Mouse (Mus musculus): ENCODE results near the gene 1700025G04Rik.

DNA sequence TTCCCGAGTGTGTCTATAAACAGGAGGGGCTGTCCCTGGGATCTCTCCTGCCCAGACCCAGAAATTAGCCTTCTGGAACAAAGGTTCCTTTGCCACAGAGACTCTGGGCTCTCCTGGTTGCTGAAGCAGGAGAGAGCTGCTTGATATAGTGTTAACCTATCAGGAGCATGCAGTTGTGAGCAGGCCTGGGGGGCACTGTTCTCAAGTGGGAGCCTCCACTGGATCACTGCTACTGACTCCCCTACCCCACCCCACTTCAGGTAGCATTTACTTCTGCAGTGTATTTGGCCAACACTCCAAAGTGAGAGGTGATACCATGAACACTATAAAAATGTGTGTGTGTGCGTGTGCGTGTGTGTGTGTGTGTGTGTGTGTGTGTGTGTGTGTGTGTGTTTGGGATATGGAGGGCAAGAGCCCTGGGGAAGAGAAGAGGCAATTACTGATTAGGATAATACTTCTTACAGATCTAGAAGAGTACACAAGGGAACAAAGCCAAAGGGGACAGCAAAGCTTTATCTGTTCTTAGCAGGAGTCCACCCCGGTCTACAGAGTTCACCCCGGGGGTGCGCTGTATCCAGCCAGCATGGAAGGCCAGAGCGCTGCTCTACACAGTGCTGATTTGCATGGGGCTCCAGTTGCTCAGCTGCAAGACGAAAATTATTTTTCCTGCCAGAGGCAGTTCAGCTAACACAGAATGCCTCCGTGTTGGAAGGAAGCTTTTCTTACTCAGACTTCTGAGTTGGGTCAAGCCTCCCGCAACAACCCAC lies 145.3 kb downstream of the 1700025G04Rik start:
- TF ChIP-seq CTCF (conservative IDR thresholded peaks at IDR 0.05; ENCODE audit: insufficient read depth, insufficient read length, low read depth, low read length): no peak
- no peak for TF ChIP-seq POLR2A (IDR thresholded peaks at IDR 0.05; ENCODE audit: low read depth, low read length)
